Mouse (Mus musculus) midbrain, embryonic 12.5 days (tissue): ENCODE measurements around the gene C1qtnf9. TPM values are rescaled to one million over a fixed set of nuclear protein-coding genes. Genes with fewer than 3 reads are reported as not detected.

Experiments
- ATAC-seq: fragments of 200-750 bp; cut with Nextera tagmentation; 2 replicates; pipeline ENCODE4 v1.8.0; 2017; ENCODE audit warnings: low read depth, moderate TSS enrichment, moderate library complexity; ENCODE audit not compliant: low FRiP score
- H3K27ac ChIP-seq: fragments of 300-500 bp; sonication (generic); replicated peaks from 2 replicates; pipeline ENCODE4 v1.5.1; 2016; ENCODE audit warnings: mild to moderate bottlenecking
- H3K27me3 ChIP-seq: fragments of 300-500 bp; sonication (generic); 2 replicates; pipeline ENCODE4 v1.6.1; 2016; ENCODE audit warnings: mild to moderate bottlenecking
- H3K36me3 ChIP-seq: fragments of 300-500 bp; sonication (generic); 2 replicates; pipeline ENCODE4 v1.6.1; 2016
- H3K4me1 ChIP-seq: fragments of 300-500 bp; sonication (generic); 2 replicates; pipeline ENCODE4 v1.6.1; 2016
- H3K4me2 ChIP-seq: fragments of 300-500 bp; sonication (generic); replicated peaks from 2 replicates; pipeline ENCODE4 v1.6.1; 2016; ENCODE audit warnings: mild to moderate bottlenecking, moderate library complexity
- H3K4me3 ChIP-seq: fragments of 300-500 bp; sonication (generic); 2 replicates; pipeline ENCODE4 v1.5.1; 2016; ENCODE audit warnings: mild to moderate bottlenecking
- H3K9ac ChIP-seq: fragments of 300-500 bp; sonication (generic); replicated peaks from 2 replicates; pipeline ENCODE4 v1.6.1; 2016; ENCODE audit warnings: mild to moderate bottlenecking, moderate library complexity
- H3K9me3 ChIP-seq: fragments of 300-500 bp; sonication (generic); 2 replicates; pipeline ENCODE4 v1.6.1; 2016; ENCODE audit warnings: mild to moderate bottlenecking
- WGBS: fragments of 180-500 bp; shearing (Covaris S2); methylation state at CpG from one replicate; pipeline ENCODE4 v1.1.7; 2016; 5-methylcytosine and 5-hydroxymethylcytosine counted together
- polyA plus RNA-seq: library from polyadenylated mRNA; unstranded; fragments of >200 nt; fragmentation: Nextera tagmentation; extraction: Ambion mirVana; gene quantifications from 2 replicates; pipeline ENCODE4 v1.2.1, GENCODE M21; 2016

The C1qtnf9 gene
- polyA plus RNA-seq, 1 experiment from 2014 or later: 0.20 TPM

DNA sequence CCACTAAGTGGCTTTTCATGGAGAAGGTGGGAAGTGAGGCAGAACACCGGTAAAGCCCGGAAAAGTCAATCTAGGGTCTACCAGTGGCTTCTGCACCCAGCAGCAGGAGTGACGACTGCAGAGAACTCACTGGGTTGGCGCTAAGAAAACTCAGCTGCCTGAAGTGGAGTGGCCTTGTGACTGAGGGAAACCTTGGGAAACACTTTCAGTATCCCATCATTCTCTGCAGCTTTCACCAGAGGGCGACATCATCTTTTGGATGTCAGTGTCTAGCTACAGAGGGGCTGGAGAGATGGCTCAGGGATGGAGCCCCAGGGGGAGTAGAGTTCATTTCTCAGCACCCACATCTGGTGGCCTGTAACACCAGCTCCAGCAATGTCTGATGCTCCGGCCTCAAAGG, 1.4 kb downstream of the C1qtnf9 start:
- no peak for ATAC-seq
- H3K9ac ChIP-seq: no peak overlapping the region

DNA sequence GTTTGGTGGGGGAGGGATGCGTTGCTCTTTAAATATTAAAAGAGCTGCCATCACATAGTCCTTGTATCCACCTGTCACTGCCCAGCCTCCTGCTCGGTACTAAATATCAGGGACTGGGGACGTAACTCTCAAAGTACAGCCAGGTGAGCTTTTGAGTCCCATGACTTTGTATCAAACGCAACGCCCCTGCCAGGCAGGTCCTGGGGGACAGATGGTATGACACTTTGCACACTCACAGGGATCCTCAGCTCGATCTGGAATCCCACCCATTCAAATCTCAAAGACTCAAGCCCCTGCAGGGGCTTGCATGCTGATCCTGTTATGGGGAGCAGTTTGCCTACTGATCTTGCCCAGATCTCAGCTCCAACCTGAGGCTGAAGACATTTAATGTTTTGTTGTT, 2.7 kb downstream of the C1qtnf9 start:
- Histone ChIP-seq H3K9me3 (no peaks in the 10 kb centered on the region), H3K4me3 (no peak overlapping the region), H3K36me3 (no peaks in the 10 kb centered on the region), H3K4me1 (peaks cover 4% of the 10 kb centered on the region; the same call in 1 of the 2 replicates), H3K9ac (no peak overlapping the region), H3K27ac (no peak overlapping the region), H3K4me2 (peak overlapping the region; percentile 51), H3K27me3 (no peaks in the 10 kb centered on the region)
- 79% methylated on average over 6 of the region's 6 CpGs for WGBS
- ATAC-seq: no peak

More for the DNA sequence above, 1.4 kb downstream of the C1qtnf9 start:
- WGBS: 47% methylated on average over 6 of the region's 6 CpGs
- H3K27me3 ChIP-seq: no peaks in the 10 kb centered on the region
- H3K4me3 ChIP-seq: no peak overlapping the region
- H3K9me3 ChIP-seq: no peaks in the 10 kb centered on the region
- no peaks in the 10 kb centered on the region for H3K36me3 ChIP-seq
- peaks cover 7% of the 10 kb centered on the region; the same call in 1 of the 2 replicates for H3K4me1 ChIP-seq
- H3K27ac ChIP-seq: no peak overlapping the region
- no peak overlapping the region for H3K4me2 ChIP-seq

DNA sequence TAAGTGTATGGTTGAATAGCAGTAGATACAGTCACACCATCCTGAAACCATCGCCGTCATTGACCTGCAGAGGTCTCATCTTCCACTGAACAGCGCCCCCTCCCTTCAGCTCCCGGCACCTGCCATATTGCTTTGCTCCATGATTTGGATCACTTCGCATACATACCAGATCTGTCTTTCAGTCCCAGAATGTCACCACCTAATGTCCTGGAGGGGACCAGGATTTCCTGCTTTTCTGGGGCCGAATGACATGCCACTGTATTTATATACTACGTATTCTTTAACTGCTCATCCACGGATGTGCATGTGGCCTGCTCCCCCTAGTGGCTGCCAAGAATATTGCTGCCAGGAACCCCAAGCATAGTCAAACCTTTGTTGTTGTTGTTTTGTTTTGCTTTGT, 3.1 kb downstream of the C1qtnf9 start:
- no peaks in the 10 kb centered on the region for H3K36me3 ChIP-seq
- H3K4me3 ChIP-seq: peak overlapping the region; percentile 35
- H3K9me3 ChIP-seq: no peaks in the 10 kb centered on the region
- H3K4me2 ChIP-seq: peak overlapping the region; percentile 51
- ATAC-seq: peak; percentile 54; the same call in 1 of the 2 replicates
- 7% methylated on average over 8 of the region's 8 CpGs for WGBS
- no peak overlapping the region for H3K27ac ChIP-seq
- no peaks in the 10 kb centered on the region for H3K27me3 ChIP-seq
- peak overlapping the region; percentile 46; the same call in 1 of the 2 replicates for H3K9ac ChIP-seq
- H3K4me1 ChIP-seq: peaks cover 4% of the 10 kb centered on the region; the same call in 1 of the 2 replicates

DNA sequence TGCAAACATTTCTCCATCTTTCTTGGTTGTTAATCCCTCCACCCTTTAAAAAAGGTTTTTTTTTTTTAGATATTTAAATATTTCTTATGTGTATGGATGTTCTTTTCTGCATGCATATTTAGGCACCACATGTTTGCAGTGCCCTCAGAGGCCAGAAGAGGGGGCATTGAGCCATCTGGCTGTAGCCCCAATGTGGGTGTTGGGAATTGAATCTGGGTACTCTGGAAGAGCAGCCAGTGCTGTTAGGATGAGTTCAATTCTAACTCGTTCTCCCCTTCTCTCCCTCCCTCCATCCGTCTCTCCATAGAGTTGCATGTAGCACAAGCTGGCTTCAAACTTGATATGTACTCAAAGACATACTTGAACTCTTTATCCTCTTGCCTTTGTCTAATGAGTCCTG, 5.5 kb downstream of the C1qtnf9 start:
- Histone ChIP-seq H3K9ac (no peak overlapping the region), H3K4me1 (peaks cover 4% of the 10 kb centered on the region; the same call in 1 of the 2 replicates), H3K27ac (no peak overlapping the region), H3K9me3 (no peaks in the 10 kb centered on the region), H3K4me2 (no peak overlapping the region), H3K36me3 (no peaks in the 10 kb centered on the region), H3K4me3 (no peak overlapping the region), H3K27me3 (no peaks in the 10 kb centered on the region)
- ATAC-seq: no peak
- WGBS: 89% methylated on average over 2 of the region's 2 CpGs

DNA sequence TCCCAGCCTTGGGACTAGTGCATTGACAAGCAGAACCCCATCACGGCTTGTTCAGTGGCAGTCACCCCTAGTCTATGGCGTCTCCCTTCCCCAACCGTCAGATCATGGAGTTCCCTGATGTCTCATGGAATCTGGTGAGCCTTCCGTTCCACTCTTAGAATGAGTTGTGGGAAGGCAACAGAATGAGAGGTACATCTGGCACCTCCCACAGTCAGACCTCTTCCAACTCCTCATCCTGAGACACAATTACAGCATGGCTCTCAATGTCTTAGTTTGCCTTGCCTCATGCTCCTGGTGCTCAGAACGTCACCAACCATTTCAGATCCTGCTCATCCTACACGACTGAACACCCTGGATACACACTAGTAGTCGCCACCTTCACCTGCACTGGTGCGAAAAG, 8.6 kb downstream of the C1qtnf9 start:
- 87% methylated on average over 8 of the region's 8 CpGs for WGBS

DNA sequence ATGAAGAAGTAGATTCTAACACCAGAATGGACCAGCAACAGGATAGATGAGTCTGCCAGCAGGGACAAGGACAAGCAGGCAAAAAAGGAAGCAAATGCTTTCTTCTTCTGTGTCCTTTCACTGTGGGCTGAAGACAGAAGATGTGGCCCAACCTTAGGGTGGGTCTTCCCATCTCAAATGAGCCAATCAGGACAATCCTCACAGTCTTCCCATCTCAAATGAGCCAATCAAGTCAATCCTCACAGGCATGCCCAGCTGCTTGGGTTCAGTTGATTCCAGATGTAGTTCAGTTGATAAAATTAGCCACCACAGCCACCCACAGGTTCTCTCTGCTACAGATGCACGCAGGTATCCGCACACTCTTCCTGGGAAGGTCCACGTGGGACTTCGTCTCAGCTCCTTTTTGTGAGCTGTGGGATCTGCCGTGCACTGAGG, 9.6 kb downstream of the C1qtnf9 start:
- WGBS: 87% methylated on average over 5 of the region's 5 CpGs
- H3K4me3 ChIP-seq: no peak overlapping the region
- no peaks in the 10 kb centered on the region for H3K36me3 ChIP-seq
- no peak overlapping the region for H3K4me2 ChIP-seq
- H3K27ac ChIP-seq: no peak overlapping the region
- no peak for ATAC-seq
- H3K9me3 ChIP-seq: no peaks in the 10 kb centered on the region
- no peak overlapping the region for H3K9ac ChIP-seq
- H3K4me1 ChIP-seq: no peaks in the 10 kb centered on the region
- no peaks in the 10 kb centered on the region for H3K27me3 ChIP-seq

More for the DNA sequence above, 8.6 kb downstream of the C1qtnf9 start:
- no peak overlapping the region for H3K4me2 ChIP-seq
- H3K27me3 ChIP-seq: no peaks in the 10 kb centered on the region
- no peak overlapping the region for H3K4me3 ChIP-seq
- H3K4me1 ChIP-seq: no peaks in the 10 kb centered on the region
- no peaks in the 10 kb centered on the region for H3K36me3 ChIP-seq
- H3K27ac ChIP-seq: no peak overlapping the region
- H3K9ac ChIP-seq: no peak overlapping the region
- ATAC-seq: no peak
- no peaks in the 10 kb centered on the region for H3K9me3 ChIP-seq

DNA sequence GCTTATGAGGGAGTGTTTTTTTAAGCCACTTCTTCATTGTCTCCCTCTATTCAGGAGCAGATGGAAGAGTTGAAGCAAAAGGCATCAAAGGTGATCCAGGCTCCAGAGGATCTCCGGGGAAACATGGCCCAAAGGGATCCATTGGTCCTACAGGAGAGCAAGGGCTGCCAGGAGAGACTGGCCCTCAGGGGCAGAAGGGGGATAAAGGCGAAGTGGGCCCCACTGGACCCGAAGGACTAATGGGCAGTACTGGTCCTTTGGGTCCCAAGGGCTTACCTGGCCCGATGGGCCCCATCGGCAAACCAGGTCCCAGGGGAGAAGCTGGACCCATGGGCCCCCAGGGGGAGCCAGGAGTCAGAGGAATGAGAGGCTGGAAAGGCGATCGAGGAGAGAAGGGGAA, 11.3 kb downstream of the C1qtnf9 start:
- Histone ChIP-seq H3K4me3 (no peak overlapping the region), H3K9me3 (no peaks in the 10 kb centered on the region)

DNA sequence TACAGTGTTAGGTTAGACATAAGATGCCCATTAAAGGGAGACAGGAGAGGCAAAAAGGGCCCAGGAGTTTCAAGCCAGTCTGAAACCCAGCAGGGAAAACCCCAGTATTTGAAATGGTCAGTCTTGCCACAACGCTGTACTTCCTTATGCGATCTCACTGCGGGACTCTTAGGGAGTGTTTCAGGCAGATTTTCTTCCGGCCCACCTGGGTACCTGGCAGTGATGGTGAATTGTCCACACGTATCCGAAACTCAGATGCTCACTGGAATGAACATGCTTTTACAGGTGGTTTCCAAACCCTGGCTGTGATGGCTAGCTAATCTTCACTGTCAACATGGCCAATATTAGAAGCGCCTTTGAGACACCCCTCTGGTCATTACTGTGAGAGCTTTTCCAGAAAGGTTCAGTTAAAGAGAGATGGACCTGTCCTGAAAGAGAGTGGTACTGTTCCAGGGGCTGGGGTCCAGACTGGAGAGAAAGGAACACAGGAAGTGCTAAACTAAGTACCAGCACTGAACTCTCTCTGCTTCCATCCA, 14.3 kb downstream of the C1qtnf9 start:
- Histone ChIP-seq H3K36me3 (no peaks in the 10 kb centered on the region), H3K4me3 (no peak overlapping the region), H3K9me3 (no peaks in the 10 kb centered on the region), H3K4me1 (peaks cover 7% of the 10 kb centered on the region), H3K27ac (no peak overlapping the region), H3K27me3 (peaks cover 8% of the 10 kb centered on the region; the same call in 1 of the 2 replicates), H3K9ac (no peak overlapping the region), H3K4me2 (no peak overlapping the region)
- ATAC-seq: no peak
- whole genome bisulfite sequencing: 56% methylated on average over 7 of the region's 7 CpGs

More for the DNA sequence above, 11.3 kb downstream of the C1qtnf9 start:
- no peaks in the 10 kb centered on the region for H3K36me3 ChIP-seq
- no peak overlapping the region for H3K9ac ChIP-seq
- H3K27me3 ChIP-seq: peaks cover 8% of the 10 kb centered on the region; the same call in 1 of the 2 replicates
- ATAC-seq: no peak
- 95% methylated on average over 7 of the region's 7 CpGs for WGBS
- H3K4me2 ChIP-seq: no peak overlapping the region
- no peak overlapping the region for H3K27ac ChIP-seq
- no peaks in the 10 kb centered on the region for H3K4me1 ChIP-seq

DNA sequence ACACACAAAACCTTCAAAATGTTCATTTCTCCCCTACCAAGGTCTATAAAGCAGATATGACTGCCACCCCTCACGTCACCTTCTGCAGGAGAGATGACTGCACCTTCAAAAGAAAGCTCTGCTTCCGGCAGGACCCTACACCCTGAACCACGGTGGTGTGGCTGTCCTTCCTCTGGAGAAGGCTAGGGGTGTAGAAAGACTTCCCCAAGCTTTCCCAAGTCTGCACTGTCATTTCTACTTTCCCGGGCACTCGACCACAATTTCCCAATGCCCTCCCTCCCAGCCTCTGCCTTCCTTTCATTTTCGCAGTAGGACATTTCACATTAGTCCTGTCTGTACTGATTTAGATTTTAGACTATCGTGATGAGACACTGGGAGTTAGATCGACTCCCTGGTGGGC, 15.3 kb downstream of the C1qtnf9 start:
- Histone ChIP-seq H3K4me3 (no peak overlapping the region), H3K9ac (no peak overlapping the region), H3K9me3 (no peaks in the 10 kb centered on the region), H3K27ac (no peak overlapping the region), H3K4me2 (no peak overlapping the region), H3K36me3 (peaks cover 5% of the 10 kb centered on the region; the same call in 1 of the 2 replicates), H3K27me3 (peaks cover 8% of the 10 kb centered on the region; the same call in 1 of the 2 replicates), H3K4me1 (peaks cover 7% of the 10 kb centered on the region)
- WGBS: 62% methylated on average over 8 of the region's 8 CpGs
- no peak for ATAC-seq

DNA sequence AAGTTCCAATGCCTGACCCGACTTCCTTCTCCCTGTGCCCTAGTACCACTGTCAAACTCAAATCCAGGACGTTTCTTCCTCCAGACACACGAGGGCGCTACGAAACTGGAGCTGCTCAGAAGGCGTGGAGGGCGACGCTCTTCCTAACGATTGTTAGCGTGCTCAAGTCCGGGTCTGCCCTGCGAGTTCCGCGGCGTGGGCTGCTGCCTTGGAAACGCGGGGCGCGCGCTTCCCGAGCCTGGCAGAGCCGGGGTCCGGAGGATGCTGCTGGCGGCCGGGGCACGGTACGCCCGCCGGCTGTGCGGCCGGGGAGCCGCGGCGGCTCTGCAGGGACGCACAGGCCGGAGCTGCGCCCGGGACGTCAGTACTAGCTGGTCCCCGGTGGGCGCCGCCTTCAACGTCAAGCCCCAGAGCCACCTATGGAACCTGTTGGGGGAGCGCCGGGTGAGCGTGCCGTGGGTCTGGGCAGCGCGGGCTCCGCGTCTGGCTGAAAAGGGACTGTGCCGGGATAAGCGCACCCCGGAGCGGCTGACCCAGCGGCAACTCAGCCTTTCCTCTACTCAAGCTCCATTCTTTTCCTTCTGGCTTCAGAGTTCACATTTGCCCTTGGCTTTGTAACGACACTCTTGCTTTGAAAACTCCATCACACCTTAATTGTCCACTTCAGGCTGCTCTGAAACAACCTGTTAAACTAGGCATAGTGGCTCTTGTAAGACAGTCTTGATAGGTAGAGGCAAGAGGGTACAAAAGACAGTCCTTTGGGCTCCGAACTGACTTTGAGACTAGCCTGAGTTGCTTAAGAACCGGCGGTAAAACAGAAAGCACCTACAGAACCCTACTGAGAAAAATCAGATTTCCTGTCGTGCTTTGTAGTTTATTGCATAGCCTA, 16.7 kb downstream of the C1qtnf9 start, which contains the start of gene Mipep:
Gene Mipep (plus strand): TSS at position 147 of the 889 bp plus-strand sequence.
- WGBS: under 1% methylated on average over 60 of the region's 61 CpGs
- H3K27ac ChIP-seq: peak within 1 kb of the TSS; percentile 52
- peak within 1 kb of the TSS; percentile 79 for H3K4me2 ChIP-seq
- no peaks in the 10 kb centered on the region for H3K9me3 ChIP-seq
- peak; percentile 92 for ATAC-seq
- peaks cover 7% of the 10 kb centered on the region for H3K4me1 ChIP-seq
- H3K9ac ChIP-seq: peak within 1 kb of the TSS; percentile 84
- H3K36me3 ChIP-seq: peaks cover 9% of the 10 kb centered on the region; the same call in 1 of the 2 replicates
- H3K27me3 ChIP-seq: peaks cover 8% of the 10 kb centered on the region; the same call in 1 of the 2 replicates
- H3K4me3 ChIP-seq: peak within 1 kb of the TSS; percentile 84

DNA sequence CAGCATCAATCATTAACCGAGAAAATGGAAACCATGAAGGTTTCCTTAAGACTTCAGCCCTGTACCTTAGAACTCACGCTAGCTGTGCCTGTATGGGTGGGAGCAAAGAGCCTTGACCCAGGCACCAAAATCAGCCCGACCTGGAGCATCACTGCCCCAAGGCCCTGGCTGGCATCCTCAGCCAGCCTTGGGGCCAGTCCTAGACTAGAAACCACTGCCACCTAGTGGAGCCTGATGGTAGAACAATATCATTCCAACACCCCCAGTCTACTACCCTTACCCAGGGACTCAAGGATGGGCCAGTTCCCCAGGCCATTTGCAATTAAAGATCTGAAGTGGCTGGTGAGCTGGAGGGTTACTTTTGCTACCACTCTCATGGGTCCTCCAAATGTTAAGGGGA, 22.2 kb downstream of the C1qtnf9 start:
- H3K27ac ChIP-seq: no peak overlapping the region
- no peak overlapping the region for H3K4me2 ChIP-seq
- H3K36me3 ChIP-seq: peaks cover 28% of the 10 kb centered on the region
- no peaks in the 10 kb centered on the region for H3K27me3 ChIP-seq
- H3K4me1 ChIP-seq: peaks cover 4% of the 10 kb centered on the region
- H3K9ac ChIP-seq: no peak overlapping the region
- 49% methylated on average over 3 of the region's 3 CpGs for WGBS
- H3K9me3 ChIP-seq: no peaks in the 10 kb centered on the region
- H3K4me3 ChIP-seq: no peak overlapping the region
- ATAC-seq: no peak
